Mouse (Mus musculus) ovary, postnatal 14 days (tissue): ENCODE measurements around the gene Zfp654.
"Not testable (repeated sequence)": the region's sequence is repeated elsewhere in the genome, so short reads cannot be mapped to it uniquely, and the experiment has no call there.

Source experiments
- DNase-seq: peaks from one replicate; pipeline ENCODE4 v3.0.0; 2022; ENCODE audit warnings: low spot score

Zfp654 gene

DNA sequence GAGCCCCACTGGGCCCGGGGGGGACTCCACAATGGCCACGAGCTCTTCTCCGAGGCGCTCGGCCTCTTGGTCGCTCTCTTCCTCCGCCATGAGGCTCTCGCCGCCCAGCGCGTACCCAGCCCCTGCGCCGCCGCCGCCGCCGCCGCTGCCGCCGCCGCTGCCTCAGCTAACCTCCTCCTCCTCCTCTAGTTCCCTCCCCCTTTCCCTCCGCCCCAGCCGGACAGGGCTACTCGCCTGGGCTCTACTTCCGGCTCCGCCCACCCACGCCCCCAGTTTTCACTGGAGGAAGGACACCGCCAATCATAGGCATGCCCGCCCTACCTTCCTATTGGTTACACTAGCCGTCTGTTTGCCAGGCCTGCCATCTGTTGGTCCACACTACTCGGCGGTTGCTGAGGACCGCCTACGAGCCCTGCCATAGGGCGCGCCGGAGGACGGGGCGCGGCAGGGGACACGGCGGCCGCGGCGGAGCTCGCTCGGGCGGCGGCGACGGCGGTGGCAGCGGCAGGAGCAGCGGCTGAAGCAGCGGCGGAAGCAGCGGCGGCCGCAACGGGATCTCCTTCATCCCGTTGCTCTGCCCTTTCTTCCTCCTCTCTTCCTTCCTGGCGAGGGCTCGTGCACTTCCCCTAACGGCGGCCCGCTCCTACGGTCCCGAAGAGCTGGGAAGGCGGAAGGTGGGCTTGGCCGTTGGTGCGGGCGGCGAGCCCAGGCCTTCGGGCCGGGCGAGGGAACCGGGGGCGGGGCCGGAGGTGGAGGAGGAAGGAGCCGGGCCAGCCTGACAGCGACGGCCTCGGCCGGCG lies at the start of gene Zfp654, which contains the start of gene Cggbp1:
Zfp654 (minus strand) TSS at position 90 of the 800 bp plus-strand sequence.
Cggbp1 (plus strand) TSS at position 434 of the 800 bp plus-strand sequence.
- peak; percentile 98 for DNase-seq

DNA sequence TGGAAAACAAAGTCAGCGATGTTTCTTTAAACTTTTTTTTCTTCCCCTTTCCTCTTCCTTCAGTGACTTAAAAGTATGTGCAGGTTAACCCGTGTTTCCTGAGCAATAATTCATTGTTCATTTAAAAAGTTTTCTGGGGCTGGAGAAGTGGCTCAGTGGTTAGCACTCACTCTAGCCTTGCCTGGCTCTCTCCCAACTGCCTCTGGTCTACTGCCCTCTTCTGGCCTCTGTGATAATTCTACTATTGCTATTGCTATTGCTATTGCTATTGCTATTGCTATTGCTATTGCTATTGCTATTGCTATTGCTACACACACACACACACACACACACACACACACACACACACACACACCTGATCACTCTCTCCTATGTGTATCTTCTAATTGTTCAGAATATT lies 47.6 kb upstream of the Zfp654 start:
- DNase-seq, result no peak

DNA sequence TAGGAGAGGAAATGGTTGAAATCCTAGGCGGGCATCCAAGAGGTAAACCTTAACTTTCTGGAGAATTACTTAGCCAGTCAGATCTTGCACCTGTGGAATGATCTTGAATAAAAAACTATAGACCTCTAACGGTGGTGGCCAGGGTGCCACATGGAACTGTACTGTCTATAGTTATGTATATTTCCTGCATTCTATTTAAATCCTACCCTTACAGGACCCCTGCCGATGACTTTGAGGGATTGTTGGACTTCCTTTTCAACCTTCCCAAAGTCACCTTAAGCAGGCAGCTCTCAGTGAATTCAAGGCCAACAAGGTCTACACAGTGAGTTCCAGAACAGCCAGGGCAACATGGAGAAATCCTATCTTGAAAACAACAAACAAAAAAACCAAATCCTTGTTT lies 38.0 kb upstream of the Zfp654 start:
- DNase-seq, result no peak

DNA sequence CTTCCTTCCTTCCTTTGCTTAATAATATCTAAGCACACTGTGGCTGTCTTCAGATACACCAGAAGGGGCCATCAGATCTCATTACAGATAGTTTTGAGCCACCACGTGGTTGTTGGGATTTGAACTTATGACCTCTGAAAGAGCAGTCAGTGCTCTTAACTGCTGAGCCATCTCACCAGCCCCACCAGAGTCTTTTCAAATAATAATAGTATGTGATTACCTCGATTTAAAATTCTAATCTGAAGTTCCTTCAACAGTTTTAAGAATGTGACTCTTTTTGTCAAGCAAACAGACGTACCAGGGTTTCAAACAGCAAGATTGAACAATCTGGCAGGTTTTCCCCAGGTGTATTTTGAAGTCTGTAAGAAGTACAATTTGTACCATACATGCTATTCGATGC lies 34.1 kb upstream of the Zfp654 start:
- DNase-seq, result no peak

DNA sequence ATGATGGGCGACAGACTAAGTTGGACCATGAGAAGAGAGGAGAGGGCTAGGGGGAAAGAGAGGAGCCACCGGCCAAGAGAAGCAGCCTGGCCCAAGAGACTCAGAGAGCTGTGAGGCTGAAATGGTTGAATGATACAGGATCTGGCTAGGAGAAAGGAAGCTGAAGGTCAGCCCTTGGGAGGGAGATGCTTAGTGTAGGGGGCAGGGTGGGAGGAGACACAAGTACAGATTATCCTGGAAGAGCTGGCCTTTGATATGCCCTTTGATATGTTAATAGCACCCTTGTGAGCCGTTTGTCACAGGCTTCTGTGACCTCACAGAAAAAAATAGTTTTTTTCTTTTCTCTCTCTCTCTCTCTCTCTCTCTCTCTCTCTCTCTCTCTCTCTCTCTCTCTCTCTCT lies 33.7 kb upstream of the Zfp654 start:
- DNase-seq, result no peak

DNA sequence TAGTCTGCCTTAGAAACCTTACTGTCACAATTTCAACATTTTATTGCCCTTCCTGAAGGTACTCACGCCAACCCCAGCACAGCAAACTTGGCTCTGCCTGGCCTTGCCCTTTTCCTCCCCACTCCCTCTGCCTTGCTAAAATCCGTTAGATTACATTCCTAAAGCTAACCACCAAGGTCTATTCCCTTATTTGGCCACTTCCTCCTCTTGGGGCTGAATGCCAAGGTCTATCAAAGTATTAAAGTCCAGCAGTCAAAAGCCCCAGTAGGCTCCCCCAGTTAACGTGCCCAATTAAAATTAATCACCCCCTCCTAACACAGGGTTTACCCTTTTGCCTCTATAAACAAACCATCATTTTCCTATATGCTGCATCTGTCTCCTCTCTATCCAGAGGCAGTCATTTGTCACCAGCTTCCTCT lies 33.0 kb upstream of the Zfp654 start:
- DNase-seq, result no peak

DNA sequence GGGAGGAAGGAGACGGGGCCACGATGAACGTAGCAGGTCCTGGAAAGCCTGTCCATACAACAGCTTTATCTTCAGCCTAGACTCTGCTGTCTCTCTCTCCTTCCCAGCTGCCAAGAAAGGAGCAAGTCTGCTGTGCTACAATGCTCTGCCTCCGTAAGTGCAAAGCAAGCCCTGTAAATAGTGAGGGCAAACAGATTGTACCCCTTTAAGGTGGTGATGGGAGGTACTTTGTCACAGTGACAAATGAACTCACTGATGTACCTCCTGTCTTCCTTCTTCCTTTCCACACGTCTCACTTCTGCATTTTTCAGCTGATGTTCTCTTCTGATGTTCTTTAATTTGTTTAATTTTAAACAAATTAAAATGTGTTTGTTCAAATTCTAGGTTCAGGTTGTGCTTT lies 32.4 kb upstream of the Zfp654 start:
- no peak for DNase-seq

DNA sequence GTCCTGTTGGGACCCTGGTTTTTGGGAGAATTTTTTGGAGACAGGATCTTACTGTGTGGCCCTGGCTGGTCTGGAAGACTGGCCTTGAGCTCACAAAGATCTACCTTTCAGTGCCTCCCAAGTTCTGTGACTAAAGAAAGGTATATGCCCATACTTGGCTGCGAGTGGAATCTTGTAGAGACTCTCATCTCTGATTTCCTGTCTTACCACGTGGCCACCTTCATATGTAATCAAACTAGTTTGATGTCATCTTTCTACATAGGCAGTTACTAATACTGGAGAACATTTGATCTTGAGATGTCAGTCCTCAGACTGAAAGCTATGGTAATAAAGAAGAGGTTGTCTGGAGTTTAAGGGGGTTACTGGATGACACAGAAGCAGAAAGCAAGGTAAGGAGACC lies 30.0 kb upstream of the Zfp654 start:
- no peak for DNase-seq

DNA sequence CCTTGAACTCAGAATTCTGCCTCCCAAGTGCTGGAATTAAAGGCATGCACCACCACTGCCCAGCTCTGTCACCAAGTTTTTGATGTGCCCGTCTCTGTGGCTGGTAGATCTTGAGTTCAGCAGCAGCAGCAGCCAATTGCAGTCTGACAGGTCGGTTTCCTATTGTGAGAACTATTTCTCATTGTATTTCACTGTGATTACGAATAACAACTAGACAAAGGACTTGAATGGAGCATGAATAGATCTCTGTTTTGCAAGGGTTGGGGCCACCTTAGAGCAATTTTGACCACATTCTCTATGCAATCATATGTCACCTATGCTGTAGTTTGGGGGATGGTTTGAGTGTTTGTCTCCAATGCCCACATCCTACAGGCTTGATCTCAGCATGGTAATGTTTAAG lies 29.5 kb upstream of the Zfp654 start:
- DNase-seq, result no peak

DNA sequence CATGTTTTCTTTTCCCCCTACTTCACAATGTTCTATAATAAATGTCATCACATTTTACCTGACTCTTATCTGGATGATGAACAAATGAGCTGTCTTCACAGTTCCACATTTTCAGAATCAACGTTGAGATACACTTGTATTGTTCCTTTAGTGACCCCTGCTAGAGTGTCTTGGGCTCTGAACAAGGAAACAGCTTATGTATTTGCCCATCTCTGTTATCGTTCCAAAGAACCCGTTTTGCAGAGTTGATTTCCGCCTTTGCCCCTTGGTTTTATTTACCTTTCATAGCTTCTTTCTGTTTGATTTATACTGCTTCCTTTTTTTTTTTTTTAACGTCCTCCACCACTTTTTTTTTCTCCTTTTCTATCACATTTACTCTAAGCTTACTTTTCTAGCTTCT lies 28.3 kb upstream of the Zfp654 start:
- DNase-seq, result no peak

DNA sequence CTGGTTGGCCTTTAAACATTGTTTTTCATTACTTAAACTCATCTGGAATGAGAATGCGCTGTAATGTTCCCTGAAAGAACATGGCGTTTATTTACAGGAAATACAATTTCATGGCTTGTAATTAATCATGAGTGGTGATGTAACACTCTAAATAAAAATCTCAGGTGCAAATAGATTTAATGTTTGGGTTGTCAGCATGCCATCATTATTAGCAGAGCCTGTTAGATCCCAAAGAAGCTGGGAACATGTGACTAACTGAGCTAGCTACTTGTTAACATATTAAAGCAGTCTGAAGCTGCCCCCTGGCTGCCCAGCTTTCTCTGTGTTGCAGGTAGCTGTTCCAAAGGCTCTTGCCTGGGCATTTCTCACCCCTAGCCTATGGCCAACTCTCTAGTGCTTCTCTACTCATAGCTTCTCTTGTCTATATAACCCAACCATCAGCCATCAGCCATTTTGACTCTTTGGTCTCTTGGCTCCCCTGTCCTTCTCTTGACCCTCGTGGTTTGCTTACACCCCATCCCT lies 27.2 kb upstream of the Zfp654 start:
- no peak for DNase-seq

DNA sequence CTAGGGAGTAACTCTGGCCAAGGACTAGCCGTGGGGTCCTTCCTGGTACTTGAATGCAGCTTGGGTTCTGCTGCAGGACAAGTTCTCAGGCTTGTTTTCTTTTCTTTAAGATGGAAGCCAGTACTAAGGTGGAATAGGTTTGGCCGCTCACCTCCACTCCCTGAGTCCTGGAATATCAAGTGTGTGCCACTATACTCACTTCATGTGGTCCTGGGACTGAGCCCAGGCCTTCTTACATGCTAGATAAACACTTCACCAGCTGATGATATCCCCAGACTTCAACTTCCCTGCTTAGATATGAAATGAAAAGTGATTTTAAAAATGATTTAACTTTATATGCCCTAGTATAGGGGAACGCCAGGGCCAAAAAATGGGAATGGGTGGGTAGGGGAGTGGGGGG lies 25.9 kb upstream of the Zfp654 start:
- no peak for DNase-seq

DNA sequence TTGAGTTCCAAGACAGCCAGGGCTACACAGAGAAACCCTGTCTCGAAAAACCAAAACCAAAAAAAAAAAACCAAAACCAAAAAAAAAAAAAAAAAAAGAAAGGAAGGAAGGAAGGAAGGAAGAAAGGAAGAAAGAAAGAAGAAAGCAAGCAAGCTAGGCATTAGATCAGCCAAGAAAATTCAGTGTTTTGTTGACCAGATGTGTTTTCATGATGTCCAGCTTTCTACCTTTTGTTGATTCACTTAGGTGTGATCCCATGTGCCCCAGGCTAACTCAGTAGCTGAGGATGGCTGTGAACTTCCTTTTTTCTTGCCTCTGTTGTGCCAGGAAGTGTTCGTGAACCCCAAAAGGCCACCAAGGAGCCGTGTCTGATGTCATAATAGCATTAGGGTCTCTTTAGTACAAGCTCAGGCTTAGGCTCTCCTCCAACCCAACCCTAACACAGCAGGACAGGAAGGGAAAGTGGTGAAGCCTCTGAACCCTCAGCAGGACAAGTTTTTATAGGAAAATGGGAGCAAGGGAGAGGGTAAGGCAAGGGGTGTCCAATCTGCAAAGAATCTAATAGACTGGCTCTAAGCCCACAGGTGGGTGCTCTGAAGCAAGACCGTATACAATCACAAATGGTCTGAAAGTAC lies 25.3 kb upstream of the Zfp654 start:
- DNase-seq, result no peak

DNA sequence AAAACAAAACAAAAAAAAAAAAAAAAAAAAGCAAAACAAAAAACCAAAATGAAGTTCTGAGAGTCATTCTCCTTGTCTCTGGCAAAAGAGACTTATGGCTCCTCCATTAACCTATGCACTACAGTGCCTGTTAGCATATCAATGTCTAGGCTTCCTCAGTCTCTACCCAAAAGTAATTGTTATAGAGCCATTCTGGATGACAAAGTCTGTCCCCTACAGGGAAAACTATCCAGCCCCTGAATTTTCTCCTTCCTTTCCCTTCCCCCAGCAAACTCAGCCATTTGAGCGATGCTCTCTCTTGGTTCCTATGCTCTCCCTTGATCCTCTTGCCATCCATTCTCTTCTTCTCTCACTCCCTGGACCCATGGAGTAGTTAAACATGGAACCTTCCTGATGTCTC lies 24.4 kb upstream of the Zfp654 start:
- DNase-seq, result no peak

DNA sequence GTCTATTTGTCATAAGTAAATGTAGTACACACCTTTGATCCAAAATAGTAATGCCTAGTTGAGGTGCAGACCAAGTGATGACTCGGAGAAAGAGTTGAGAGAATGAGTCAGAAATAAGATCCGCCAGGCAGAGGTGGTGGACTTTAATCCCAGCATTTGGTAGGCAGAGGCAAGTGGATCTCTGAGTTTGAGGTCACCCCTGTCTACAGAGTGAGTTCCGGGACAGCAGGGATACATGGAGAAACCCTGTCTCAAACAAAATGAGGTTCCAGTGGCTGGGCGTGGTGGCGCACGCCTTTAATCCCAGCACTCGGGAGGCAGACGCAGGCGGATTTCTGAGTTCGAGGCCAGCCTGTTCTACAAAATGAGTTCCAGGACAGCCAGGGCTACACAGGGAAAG lies 23.9 kb upstream of the Zfp654 start:
- DNase-seq, result no peak

DNA sequence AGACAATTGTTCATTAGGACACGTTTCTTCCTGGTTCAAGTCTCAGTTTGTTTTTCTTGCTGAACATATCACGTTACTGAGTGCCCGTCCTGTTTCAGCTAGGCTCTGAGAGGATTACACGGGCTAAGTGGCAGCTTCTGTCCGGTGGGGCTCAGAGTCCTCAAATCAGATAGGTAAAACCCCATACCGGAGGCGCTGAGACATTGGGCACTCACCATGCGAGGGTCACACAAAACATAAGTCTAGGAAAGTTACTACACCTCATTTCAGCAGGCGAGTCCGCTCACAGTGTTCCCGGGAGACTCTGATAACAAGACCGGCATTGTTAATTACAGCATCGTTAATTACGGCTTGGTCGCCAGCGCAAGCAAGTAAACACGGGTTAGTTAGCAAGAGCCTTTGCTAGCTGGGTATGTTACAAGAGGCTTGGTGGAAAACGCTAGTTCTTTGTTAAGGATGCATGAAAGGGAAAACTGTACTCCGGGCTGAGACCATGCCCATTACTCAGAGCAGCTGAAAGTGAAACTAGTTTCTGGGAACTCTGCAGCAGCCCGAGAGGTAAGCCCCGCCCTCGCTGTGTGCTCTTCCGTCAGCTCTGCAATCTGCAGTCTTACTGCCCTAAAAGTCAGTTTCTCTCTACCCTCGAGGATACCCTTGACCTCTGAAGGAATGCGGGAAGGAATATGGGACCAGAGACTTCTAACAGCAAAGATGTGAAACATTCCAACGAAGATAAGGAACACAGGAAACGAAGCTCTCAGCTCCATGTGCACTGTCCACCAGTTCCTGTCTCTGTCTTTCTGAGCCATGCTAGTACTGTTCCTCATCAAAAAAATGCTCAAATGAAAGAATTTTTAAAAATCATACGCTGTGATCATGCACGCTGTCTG lies 22.2 kb upstream of the Zfp654 start:
- peak; percentile 48 for DNase-seq

DNA sequence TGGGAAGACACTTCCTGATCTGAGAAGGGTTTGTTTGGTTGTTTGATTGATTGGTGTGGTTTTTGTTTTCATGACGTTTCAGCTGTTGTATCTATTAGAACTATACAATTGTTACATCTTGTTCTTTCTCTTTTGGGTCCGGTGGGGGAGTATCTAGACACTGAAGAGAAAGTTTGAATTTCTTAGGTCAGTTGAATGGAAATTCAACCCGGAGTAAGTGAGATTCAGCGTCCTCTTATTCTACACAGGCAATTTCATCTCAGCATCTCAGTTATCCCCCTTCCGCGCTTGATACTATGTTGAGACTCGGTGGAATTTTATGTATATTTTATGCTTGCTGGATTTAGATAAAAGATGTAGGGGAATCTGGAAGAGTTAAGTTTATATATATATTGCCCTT lies 21.4 kb upstream of the Zfp654 start:
- no peak for DNase-seq

DNA sequence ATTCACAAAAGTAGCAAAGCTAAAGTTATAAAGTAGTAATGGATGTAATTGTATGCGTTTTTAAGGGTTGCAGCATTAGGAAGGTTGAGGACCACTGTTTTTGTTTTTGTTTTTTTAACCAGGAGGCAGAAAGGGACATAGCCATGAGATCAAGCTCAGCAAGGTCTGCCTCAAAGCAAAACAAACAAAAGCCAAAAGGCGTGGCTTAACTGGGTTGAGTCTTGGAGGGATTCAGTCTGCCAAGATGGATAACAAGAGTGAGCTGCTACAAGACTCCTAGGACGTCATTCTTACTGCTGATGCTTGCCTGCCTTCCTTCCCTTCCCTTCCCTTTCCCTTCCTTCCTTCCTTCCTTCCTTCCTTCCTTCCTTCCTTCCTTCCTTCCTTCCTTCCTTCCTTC lies 20.8 kb upstream of the Zfp654 start:
- DNase-seq, result no peak

DNA sequence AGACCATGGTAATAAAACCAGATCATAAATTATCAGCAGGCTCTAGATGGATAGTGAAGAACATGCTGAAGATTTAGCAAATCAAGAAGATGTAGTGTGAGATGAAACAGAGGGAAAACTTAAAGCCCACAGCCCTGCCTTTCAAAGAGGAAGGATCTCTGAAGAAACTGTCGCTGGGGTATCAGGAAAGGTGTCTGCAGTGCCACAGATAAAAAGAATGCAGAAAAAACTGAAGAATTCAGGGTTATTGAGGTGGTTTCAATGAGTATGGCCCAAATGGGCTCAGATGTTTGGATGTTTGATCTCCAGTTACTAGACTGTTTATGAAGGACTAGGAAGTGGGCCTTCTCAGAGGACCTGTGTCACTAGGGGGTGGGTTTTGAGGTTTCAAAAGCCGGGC lies 18.2 kb upstream of the Zfp654 start:
- DNase-seq, result no peak

DNA sequence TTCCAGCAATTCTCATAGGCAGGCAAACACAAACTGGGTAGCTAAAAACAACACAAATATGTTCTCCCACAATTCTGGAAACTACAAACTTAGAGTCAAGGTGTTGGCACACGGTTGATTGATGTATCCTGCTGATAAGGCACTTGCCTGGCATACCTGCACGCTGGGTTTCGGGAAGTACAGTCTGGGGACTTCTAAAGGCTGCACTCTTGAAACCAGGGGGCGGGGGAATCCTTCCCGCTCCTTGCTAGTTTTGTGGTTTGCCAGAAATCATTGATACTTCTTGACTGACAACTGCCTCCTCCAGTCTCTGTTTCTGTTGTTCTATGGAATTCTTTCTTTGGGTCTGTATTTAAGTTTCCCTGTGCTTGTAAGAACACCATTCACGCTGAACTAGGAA lies 17.2 kb upstream of the Zfp654 start:
- DNase-seq, result no peak

DNA sequence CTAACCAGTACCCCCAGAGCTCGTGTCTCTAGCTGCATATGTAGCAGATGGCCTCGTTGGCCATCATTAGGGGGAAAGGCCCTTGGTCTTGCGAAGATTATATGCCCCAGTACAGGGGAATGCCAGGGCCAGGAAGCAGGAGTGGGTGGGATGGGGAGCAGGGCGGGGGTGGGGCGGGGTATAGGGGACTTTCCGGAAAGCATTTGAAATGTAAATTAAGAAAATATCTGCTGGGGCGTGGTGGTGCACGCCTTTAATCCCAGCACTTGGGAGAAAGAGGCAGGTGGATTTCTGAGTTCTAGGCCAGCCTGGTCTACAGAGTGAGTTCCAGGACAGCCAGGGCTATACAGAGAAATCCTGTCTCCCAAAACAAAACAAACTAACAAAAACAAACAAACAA lies 14.4 kb upstream of the Zfp654 start:
- DNase-seq, result not testable (repeated sequence)

DNA sequence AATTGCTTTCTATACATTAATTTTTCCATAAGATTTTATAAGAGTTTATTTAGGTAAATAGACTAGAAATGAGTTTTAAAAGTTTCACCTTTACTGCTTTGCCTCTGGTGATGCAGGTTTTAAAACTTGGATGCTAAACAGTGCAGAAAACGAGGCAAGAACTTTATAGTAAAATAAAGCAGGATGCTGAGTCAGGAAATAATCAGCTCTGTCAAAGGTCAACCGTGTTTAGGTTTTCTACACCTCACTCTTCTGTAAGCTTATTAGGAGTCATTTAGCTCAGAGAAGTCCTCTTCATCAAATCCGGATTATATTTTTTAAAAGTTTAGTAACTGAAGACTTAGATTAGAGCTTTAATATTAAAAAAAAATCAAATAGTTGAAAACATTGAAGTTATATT lies 5.5 kb upstream of the Zfp654 start:
- no peak for DNase-seq

DNA sequence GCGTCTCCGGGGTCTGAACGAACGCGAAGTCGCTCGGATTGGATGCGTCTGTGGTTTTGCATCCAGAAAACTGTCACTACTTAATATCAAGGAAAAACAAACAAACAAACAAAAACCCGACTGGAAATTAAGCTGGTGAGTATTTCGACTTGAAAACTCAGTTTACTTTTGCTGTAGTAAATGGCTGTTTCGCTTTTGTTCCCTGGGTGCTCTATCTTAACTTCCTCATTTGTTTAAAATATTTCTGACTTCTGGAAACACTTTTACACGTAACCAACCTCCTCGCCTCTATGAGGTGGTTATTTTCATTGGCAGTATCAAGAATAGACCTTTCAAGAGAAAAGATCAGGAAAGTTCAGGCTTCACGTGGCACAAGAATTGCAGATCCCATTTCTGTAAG lies 1.4 kb upstream of the Zfp654 start:
- DNase-seq, result no peak
